Mouse (Mus musculus) cerebral cortex, adult 2 months (tissue): ENCODE measurements around the gene Grm5.

Experiments
- WGBS: fragments of 180-500 bp; shearing (Covaris S2); methylation state at CpG from one replicate; pipeline ENCODE4 v1.1.7; 2018; 5-methylcytosine and 5-hydroxymethylcytosine counted together

The Grm5 gene

GRCm38 (mm10) chr7:87583868-87584267 lies at the start of gene Grm5:
Gene Grm5, plus strand, starts transcription at chr7:87584168.
- WGBS: 9% methylated on average over 2 of the region's 2 CpGs

- 56% methylated on average over 1 of the region's 1 CpGs for WGBS
Observed at GRCm38 (mm10) chr7:87565300-87565699, 18.7 kb upstream of the Grm5 start.

GRCm38 (mm10) chr7:87584281-87584701 lies 323 bp downstream of the Grm5 start:
- under 1% methylated on average over 28 of the region's 28 CpGs for WGBS

GRCm38 (mm10) chr7:87586271-87586937 lies 2.4 kb downstream of the Grm5 start:
- 5% methylated on average over 10 of the region's 10 CpGs for WGBS

- 28% methylated on average over 1 of the region's 1 CpGs for WGBS
Observed at GRCm38 (mm10) chr7:87587976-87588375, 4.0 kb downstream of the Grm5 start.

GRCm38 (mm10) chr7:87626251-87626650 lies 42.3 kb downstream of the Grm5 start:
- 49% methylated on average over 2 of the region's 2 CpGs for WGBS

GRCm38 (mm10) chr7:87635530-87635929 lies 51.6 kb downstream of the Grm5 start:
- 23% methylated on average over 1 of the region's 1 CpGs for WGBS

GRCm38 (mm10) chr7:87650610-87651009 lies 66.6 kb downstream of the Grm5 start:
- WGBS: 56% methylated on average over 3 of the region's 3 CpGs

- 21% methylated on average over 3 of the region's 3 CpGs for WGBS
Observed at GRCm38 (mm10) chr7:87661794-87662193, 77.8 kb downstream of the Grm5 start.

- 58% methylated on average over 2 of the region's 2 CpGs for WGBS
Observed at GRCm38 (mm10) chr7:87664041-87664440, 80.1 kb downstream of the Grm5 start.

GRCm38 (mm10) chr7:87716393-87716792 lies 132.4 kb downstream of the Grm5 start:
- WGBS: 12% methylated on average over 1 of the region's 1 CpGs

GRCm38 (mm10) chr7:87718631-87719030 lies 134.7 kb downstream of the Grm5 start:
- WGBS: 11% methylated on average over 1 of the region's 1 CpGs

- WGBS: 27% methylated on average over 2 of the region's 2 CpGs
Observed at GRCm38 (mm10) chr7:87761945-87762344, 178.0 kb downstream of the Grm5 start.

GRCm38 (mm10) chr7:87762376-87762775 lies 178.4 kb downstream of the Grm5 start:
- 22% methylated on average over 3 of the region's 3 CpGs for WGBS

GRCm38 (mm10) chr7:87787560-87787959 lies 203.6 kb downstream of the Grm5 start:
- 34% methylated on average over 1 of the region's 1 CpGs for WGBS

GRCm38 (mm10) chr7:87793896-87794295 lies 209.9 kb downstream of the Grm5 start:
- 30% methylated on average over 4 of the region's 4 CpGs for WGBS

GRCm38 (mm10) chr7:87824898-87825297 lies 240.9 kb downstream of the Grm5 start:
- 68% methylated on average over 1 of the region's 1 CpGs for WGBS

GRCm38 (mm10) chr7:87834669-87835068 lies 250.7 kb downstream of the Grm5 start:
- 55% methylated on average over 4 of the region's 4 CpGs for WGBS

- WGBS: 86% methylated on average over 1 of the region's 1 CpGs
Observed at GRCm38 (mm10) chr7:87838579-87838978, 254.6 kb downstream of the Grm5 start.

GRCm38 (mm10) chr7:87925956-87926355 lies 342.0 kb downstream of the Grm5 start:
- WGBS: 5% methylated on average over 5 of the region's 5 CpGs

GRCm38 (mm10) chr7:87937415-87937814 lies 353.4 kb downstream of the Grm5 start:
- WGBS: 88% methylated on average over 1 of the region's 1 CpGs

GRCm38 (mm10) chr7:87938265-87938664 lies 354.3 kb downstream of the Grm5 start:
- 41% methylated on average over 5 of the region's 5 CpGs for WGBS

- 69% methylated on average over 1 of the region's 1 CpGs for WGBS
Observed at GRCm38 (mm10) chr7:87950205-87950604, 366.2 kb downstream of the Grm5 start.

- WGBS: 50% methylated on average over 1 of the region's 1 CpGs
Observed at GRCm38 (mm10) chr7:87973216-87973615, 389.2 kb downstream of the Grm5 start.
